Mouse (Mus musculus) CH12.LX (cell line): ENCODE measurements around the gene Wnk1. TPM values are rescaled to one million over a fixed set of nuclear protein-coding genes. Genes with fewer than 3 reads are reported as not detected.

Source experiments
- DNase-seq: peaks from one replicate; pipeline ENCODE4 v3.0.0-alpha.2; 2013; ENCODE audit errors: extremely low read depth
- H3K27ac ChIP-seq: 2 replicates; pipeline ENCODE4 v1.5.1; 2012; ENCODE audit warnings: low read depth, mild to moderate bottlenecking, control low read depth, moderate library complexity; ENCODE audit not compliant: insufficient read depth
- H3K27me3 ChIP-seq: replicated peaks from 2 replicates; pipeline ENCODE3; 2012; ENCODE audit warnings: inconsistent platforms
- H3K36me3 ChIP-seq, 2 experiments: replicated peaks in 1 of 2; 2 replicates each; pipeline versions ENCODE3 to v1.6.1; 2012; ENCODE audit warnings: inconsistent platforms in 1 of 2, low read length in 1 of 2, mild to moderate bottlenecking in 1 of 2, mixed read lengths in 1 of 2, moderate library complexity in 1 of 2; ENCODE audit not compliant: control insufficient read depth in 1 of 2, insufficient read depth in 1 of 2
- H3K4me1 ChIP-seq, 2 experiments: 2 replicates each; pipeline ENCODE4 v1.6.1; 2012; ENCODE audit warnings: inconsistent platforms in 1 of 2, moderate library complexity in 1 of 2; ENCODE audit not compliant: insufficient read depth in 2 of 2, control insufficient read depth in 1 of 2
- H3K4me2 ChIP-seq: 2 replicates; pipeline ENCODE4 v1.6.1; 2012; ENCODE audit warnings: low read depth, mild to moderate bottlenecking, control low read depth; ENCODE audit not compliant: poor library complexity, insufficient read depth, severe bottlenecking
- H3K4me3 ChIP-seq, 3 experiments: fragments of 150-350 bp in 1 of 3; sonication (generic) in 1 of 3; replicated peaks in 1 of 3; 2 replicates each; pipeline versions ENCODE3 to v1.5.1; 2011 to 2012; ENCODE audit warnings: low read depth in 2 of 3, low read length in 2 of 3, mild to moderate bottlenecking in 2 of 3, moderate library complexity in 2 of 3, control low read depth in 1 of 3, improper control_type of control experiment in 1 of 3, inconsistent platforms in 1 of 3, mixed read lengths in 1 of 3; ENCODE audit not compliant: poor library complexity in 1 of 3
- H3K79me2 ChIP-seq: replicated peaks from 2 replicates; pipeline ENCODE4 v1.6.1; 2012; ENCODE audit warnings: mild to moderate bottlenecking, moderate library complexity; ENCODE audit not compliant: control insufficient read depth, poor library complexity, insufficient read depth, severe bottlenecking; ENCODE audit errors: extremely low read depth
- H3K9ac ChIP-seq: 2 replicates; pipeline ENCODE4 v1.6.1; 2012; ENCODE audit warnings: low read depth, mild to moderate bottlenecking, control low read depth, moderate library complexity; ENCODE audit not compliant: insufficient read depth
- H3K9me3 ChIP-seq: replicated peaks from 2 replicates; pipeline ENCODE3; 2012; ENCODE audit warnings: low read length, inconsistent platforms, mixed read lengths
- BHLHE40 ChIP-seq: IDR thresholded peaks from 2 replicates; pipeline ENCODE4 v1.6.1; 2011; ENCODE audit warnings: mild to moderate bottlenecking, low read depth, low read length, improper control_type of control experiment
- CHD2 ChIP-seq: IDR thresholded peaks from 2 replicates; pipeline ENCODE4 v1.6.1; 2011; ENCODE audit warnings: low read length, improper control_type of control experiment
- EP300 ChIP-seq: IDR thresholded peaks from 2 replicates; pipeline ENCODE4 v1.6.1; 2011; ENCODE audit warnings: low read length, improper control_type of control experiment
- IRF4 ChIP-seq: IDR thresholded peaks from 2 replicates; pipeline ENCODE4 v1.6.1; 2014; ENCODE audit warnings: low read depth, mild to moderate bottlenecking, inconsistent platforms, low read length, improper control_type of control experiment
- JUND ChIP-seq: conservative IDR thresholded peaks from 2 replicates; pipeline ENCODE4 v1.6.1; 2011; ENCODE audit warnings: low read depth, low read length, improper control_type of control experiment
- MAZ ChIP-seq: IDR thresholded peaks from 2 replicates; pipeline ENCODE4 v1.6.1; 2012; ENCODE audit warnings: low read depth, mild to moderate bottlenecking, inconsistent platforms, low read length, improper control_type of control experiment, moderate library complexity
- MEF2A ChIP-seq: IDR thresholded peaks from 2 replicates; pipeline ENCODE4 v1.6.1; 2014; ENCODE audit warnings: low read depth, mild to moderate bottlenecking, inconsistent platforms, low read length, improper control_type of control experiment, borderline replicate concordance
- MYC ChIP-seq: IDR thresholded peaks from 2 replicates; pipeline ENCODE4 v1.6.1; 2011; ENCODE audit warnings: low read depth, mild to moderate bottlenecking, improper control_type of control experiment, low read length
- NRF1 ChIP-seq: IDR thresholded peaks from 2 replicates; pipeline ENCODE4 v1.6.1; 2014; ENCODE audit warnings: low read depth, mild to moderate bottlenecking, inconsistent platforms, low read length, improper control_type of control experiment, moderate library complexity
- ZMIZ1 ChIP-seq: IDR thresholded peaks from 2 replicates; pipeline ENCODE4 v1.6.1; 2012; ENCODE audit warnings: low read depth, mild to moderate bottlenecking, inconsistent platforms, low read length, improper control_type of control experiment
- dilution Hi-C: fragments of 300-500 bp; cut with MboI; formaldehyde crosslinking; loops from 2 replicates; pipeline ENCODE4 v1.14.3; 2020; ENCODE audit warnings: low sequenced_read_pairs; ENCODE audit not compliant: extremely low pct_unique_long_range_greater_than_20kb, extremely low pct_ligation_motif_present
- in situ Hi-C: fragments of 300-500 bp; cut with MboI; formaldehyde crosslinking; loops from 3 replicates; pipeline ENCODE4 v1.14.3; 2019; ENCODE audit warnings: low sequenced_read_pairs, low pct_ligation_motif_present, low pct_unique_long_range_greater_than_20kb, mixed read lengths
- polyA plus RNA-seq: library from polyadenylated mRNA; unstranded; fragments of >175 nt; gene quantifications from 2 replicates; pipeline ENCODE4 v1.2.1, GENCODE M21; 2012; ENCODE audit warnings: low read depth; ENCODE audit not compliant: insufficient read length
- total RNA-seq, 2 experiments: library from RNA; depleted of rRNA; stranded (reverse); fragments of 300-350 nt in 1 of 2; fragments of >200 nt in 1 of 2; gene quantifications; 2 replicates each; pipeline ENCODE4 v1.2.3; 2012 to 2014

Wnk1 gene
- total and polyA plus RNA-seq, 3 experiments, result 97.2 to 216 (median 125) TPM

DNA sequence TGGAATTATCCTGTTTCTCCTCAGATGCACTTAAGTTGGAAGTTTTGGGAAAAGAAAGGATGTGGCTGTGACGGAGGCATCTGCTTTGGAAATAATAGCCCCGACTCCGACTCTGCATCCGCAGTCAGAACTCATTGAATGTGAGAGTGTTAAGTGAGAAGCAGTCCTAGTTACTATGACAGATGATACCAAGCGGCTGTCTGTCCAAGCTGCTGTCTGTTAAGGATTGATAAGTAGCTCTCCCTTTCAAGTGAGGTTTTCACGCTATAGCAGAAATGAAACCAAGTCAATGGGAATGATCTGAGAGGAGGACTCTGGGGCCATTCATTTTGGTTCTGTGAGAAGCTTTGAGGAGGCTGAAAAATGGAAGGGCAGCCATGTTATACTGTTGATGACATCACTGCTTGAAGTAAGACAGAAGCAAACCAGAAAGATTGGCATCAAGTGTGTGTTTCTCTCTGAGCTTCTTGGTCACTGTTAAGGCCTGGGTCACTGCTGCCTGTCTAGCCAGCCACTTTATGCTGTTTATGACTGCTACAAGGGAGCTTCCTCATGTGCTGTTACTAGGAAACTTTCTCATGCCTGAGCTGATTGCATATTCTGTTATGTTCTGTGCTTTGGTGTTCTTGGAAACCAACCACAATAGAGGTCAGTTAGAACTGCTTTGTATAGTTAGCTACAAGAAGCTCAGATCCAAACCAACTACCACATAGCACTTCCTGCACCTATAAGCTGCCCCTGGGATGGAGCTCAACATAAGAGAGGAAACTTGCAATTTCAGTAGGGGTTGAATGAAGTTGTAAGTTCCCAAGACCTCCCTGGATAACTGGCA lies 38.4 kb upstream of the Wnk1 start:
- in situ Hi-C loops (no loop called here), dilution Hi-C loops (no loop called here)
- Histone ChIP-seq H3K9me3 (no peaks in the 10 kb centered on the region), H3K9ac (no peak overlapping the region), H3K27ac (no peak overlapping the region), H3K79me2 (no peaks in the 10 kb centered on the region), H3K4me1 (peaks cover 14 to 32% of the 10 kb centered on the region in 2 experiments), H3K4me2 (no peak overlapping the region), H3K4me3 (no peak overlapping the region), H3K36me3 (no peaks in the 10 kb centered on the region), H3K27me3 (no peaks in the 10 kb centered on the region)
- no peak for DNase-seq
- no peak for TF ChIP-seq JUND

DNA sequence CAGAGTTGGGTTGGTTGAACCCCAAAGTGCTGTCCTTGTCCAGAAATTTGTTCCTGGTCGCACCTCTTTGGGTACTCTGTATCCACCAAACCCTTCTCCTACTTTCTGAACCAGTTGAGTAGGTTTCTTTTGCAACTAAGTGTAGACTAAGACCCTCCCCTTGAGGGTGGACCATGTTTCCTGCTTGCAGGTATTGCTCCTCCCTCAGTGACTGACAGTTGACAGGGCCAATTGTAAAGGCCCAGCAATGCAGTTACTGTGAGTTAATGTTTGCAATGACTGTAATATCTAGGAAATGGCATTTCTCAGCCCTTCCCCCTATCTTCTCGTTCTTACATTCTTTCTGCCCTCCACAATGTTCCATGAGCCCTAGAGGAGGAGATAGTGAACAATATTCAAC lies 34.2 kb upstream of the Wnk1 start:
- H3K9me3 ChIP-seq, result peaks cover 9% of the 10 kb centered on the region
- dilution Hi-C loops (no loop called here), in situ Hi-C loops (no loop called here)
- TF ChIP-seq CHD2 (peak; percentile 22; the same call in 1 of the 2 replicates), IRF4 (no peak)
- no peak overlapping the region for H3K27ac ChIP-seq
- H3K79me2 ChIP-seq, result no peaks in the 10 kb centered on the region
- peaks cover 10 to 34% of the 10 kb centered on the region in 2 experiments for H3K4me1 ChIP-seq
- no peak overlapping the region for H3K4me3 ChIP-seq
- no peak overlapping the region for H3K9ac ChIP-seq
- no peaks in the 10 kb centered on the region for H3K36me3 ChIP-seq
- no peak for DNase-seq
- H3K27me3 ChIP-seq, result no peaks in the 10 kb centered on the region
- H3K4me2 ChIP-seq, result no peak overlapping the region

DNA sequence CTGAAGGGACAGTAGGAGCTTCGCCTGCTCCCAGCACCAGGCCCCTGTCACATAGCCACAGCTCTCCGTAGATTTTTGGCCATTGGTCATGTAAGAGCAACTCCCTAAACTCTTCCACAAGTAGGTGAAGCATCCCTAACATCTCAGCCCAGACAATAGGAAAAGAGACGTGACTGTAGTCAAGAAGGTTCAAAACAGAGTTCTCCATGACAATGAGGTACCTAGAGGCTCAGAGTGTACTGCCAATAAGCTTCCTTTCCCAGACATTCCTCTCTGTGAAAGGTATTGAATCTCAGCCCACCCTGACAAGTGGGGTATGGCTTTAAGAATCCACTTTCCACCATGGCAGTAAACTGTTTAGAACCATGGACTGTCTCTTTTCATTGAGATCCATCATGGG lies 31.1 kb upstream of the Wnk1 start:
- H3K79me2 ChIP-seq, result no peaks in the 10 kb centered on the region
- peaks cover 9% of the 10 kb centered on the region for H3K9me3 ChIP-seq
- no peak for TF ChIP-seq ZMIZ1
- TF ChIP-seq IRF4, result no peak
- TF ChIP-seq EP300, result no peak
- TF ChIP-seq MAZ, result no peak
- TF ChIP-seq NRF1, result no peak
- no peak for TF ChIP-seq JUND
- TF ChIP-seq CHD2, result no peak
- no peak for TF ChIP-seq MYC
- TF ChIP-seq MEF2A, result no peak
- no peak for TF ChIP-seq BHLHE40
- no peak for DNase-seq
- dilution Hi-C loops (no loop called here), in situ Hi-C loops (no loop called here)
- H3K27ac ChIP-seq, result no peak overlapping the region
- no peak overlapping the region for H3K9ac ChIP-seq
- peaks cover 6 to 29% of the 10 kb centered on the region in 2 experiments for H3K4me1 ChIP-seq
- H3K36me3 ChIP-seq, result no peaks in the 10 kb centered on the region
- no peak overlapping the region for H3K4me2 ChIP-seq
- H3K4me3 ChIP-seq, result no peak overlapping the region
- no peaks in the 10 kb centered on the region for H3K27me3 ChIP-seq
